Mouse (Mus musculus): ENCODE data around the gene Qtrt1.

DNA sequence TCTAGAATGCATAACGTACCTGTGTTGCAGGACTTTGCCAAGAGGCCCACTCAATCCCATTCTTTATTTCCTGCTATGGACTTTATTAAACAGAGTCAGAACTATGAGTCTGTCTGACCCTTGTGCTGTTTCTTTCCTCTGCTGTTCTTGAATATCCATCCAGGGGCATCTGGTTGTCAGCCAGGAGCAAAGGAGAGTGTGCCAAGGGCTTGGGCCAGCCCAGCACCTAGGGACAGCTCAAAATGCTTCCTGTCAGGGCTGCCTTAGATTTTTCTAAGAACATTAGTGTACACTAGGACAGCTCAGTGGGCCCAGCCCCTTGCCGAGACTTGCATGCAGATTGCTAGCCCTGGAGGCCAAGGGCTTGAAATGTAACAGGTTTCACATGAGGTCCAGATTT is 16.1 kb downstream of the Qtrt1 start:
- TF ChIP-seq CTCF (IDR thresholded peaks at IDR 0.05; ENCODE audit: insufficient read depth, low read depth, low read length) (no peak), POLR2A (IDR thresholded peaks at IDR 0.05; ENCODE audit: insufficient read depth, low read depth, low read length) (no peak)
